Mouse (Mus musculus) MEL (cell line): ENCODE data around the gene Mov10.
"Not testable (repeated sequence)": the region's sequence is repeated elsewhere in the genome, so short reads cannot be mapped to it uniquely, and the experiment has no call there.

Experiments
- CHD1 ChIP-seq: IDR thresholded peaks from 2 replicates; pipeline ENCODE4 v1.6.1; 2012; ENCODE audit warnings: low read depth, mild to moderate bottlenecking, inconsistent platforms, low read length, improper control_type of control experiment
- CTCF ChIP-seq, 3 experiments: IDR thresholded peaks in 2 of 3; conservative IDR thresholded peaks in 1 of 3; 2 replicates each; pipeline ENCODE4 v1.5.1; 2011 to 2012; ENCODE audit warnings: low read length in 3 of 3, low read depth in 2 of 3, mild to moderate bottlenecking in 2 of 3, improper control_type of control experiment in 1 of 3, inconsistent platforms in 1 of 3, mixed read lengths in 1 of 3, moderate library complexity in 1 of 3; ENCODE audit not compliant: control insufficient read depth in 1 of 3, insufficient read depth in 1 of 3, poor library complexity in 1 of 3, severe bottlenecking in 1 of 3
- JUND ChIP-seq: IDR thresholded peaks from 2 replicates; pipeline ENCODE4 v1.6.1; 2011; ENCODE audit warnings: low read depth, mild to moderate bottlenecking, improper control_type of control experiment, low read length
- MAX ChIP-seq: IDR thresholded peaks from 2 replicates; pipeline ENCODE4 v1.6.1; 2011; ENCODE audit warnings: low read length, improper control_type of control experiment
- MXI1 ChIP-seq: IDR thresholded peaks from 2 replicates; pipeline ENCODE4 v1.6.1; 2011; ENCODE audit warnings: mild to moderate bottlenecking, low read depth, low read length, improper control_type of control experiment
- MYC ChIP-seq: IDR thresholded peaks from 2 replicates; pipeline ENCODE4 v1.6.1; 2011; ENCODE audit warnings: low read depth, mild to moderate bottlenecking, low read length, improper control_type of control experiment, moderate library complexity
- POLR2A ChIP-seq, 2 experiments: IDR thresholded peaks; 2 replicates each; pipeline ENCODE4 v1.6.1; 2011 to 2012; ENCODE audit warnings: low read length in 2 of 2, mild to moderate bottlenecking in 2 of 2, control low read depth in 1 of 2, improper control_type of control experiment in 1 of 2, low read depth in 1 of 2, moderate library complexity in 1 of 2; ENCODE audit not compliant: control insufficient read depth in 1 of 2, insufficient read depth in 1 of 2, poor library complexity in 1 of 2
- POLR2AphosphoS2 ChIP-seq: IDR thresholded peaks from 2 replicates; pipeline ENCODE4 v1.6.1; 2011; ENCODE audit warnings: low read length, improper control_type of control experiment
- RAD21 ChIP-seq: IDR thresholded peaks from 2 replicates; pipeline ENCODE4 v1.6.1; 2011; ENCODE audit warnings: mild to moderate bottlenecking, low read depth, low read length, improper control_type of control experiment
- RCOR1 ChIP-seq: IDR thresholded peaks from 2 replicates; pipeline ENCODE4 v1.6.1; 2012; ENCODE audit warnings: low read depth, mild to moderate bottlenecking, inconsistent platforms, low read length, improper control_type of control experiment
- TCF12 ChIP-seq: IDR thresholded peaks from 2 replicates; pipeline ENCODE4 v1.6.1; 2014; ENCODE audit warnings: low read depth, mild to moderate bottlenecking, inconsistent platforms, low read length, improper control_type of control experiment, moderate library complexity
- UBTF ChIP-seq: IDR thresholded peaks from 2 replicates; pipeline ENCODE4 v1.6.1; 2012; ENCODE audit warnings: low read depth, mild to moderate bottlenecking, inconsistent platforms, low read length, improper control_type of control experiment, moderate library complexity, borderline replicate concordance; ENCODE audit not compliant: insufficient read depth
- USF2 ChIP-seq, 2 experiments: IDR thresholded peaks; 2 replicates each; pipeline ENCODE4 v1.6.1; 2011 to 2012; ENCODE audit warnings: improper control_type of control experiment in 2 of 2, low read length in 2 of 2, borderline replicate concordance in 1 of 2, inconsistent platforms in 1 of 2, low read depth in 1 of 2, mild to moderate bottlenecking in 1 of 2; ENCODE audit not compliant: insufficient read depth in 1 of 2
- ZMIZ1 ChIP-seq: IDR thresholded peaks from 2 replicates; pipeline ENCODE4 v1.6.1; 2012; ENCODE audit warnings: low read depth, mild to moderate bottlenecking, inconsistent platforms, low read length, improper control_type of control experiment, moderate library complexity

GRCm38 (mm10) chr3:104762103-104762863 is 56.1 kb downstream of the Mov10 start:
- not testable (repeated sequence) for TF ChIP-seq CTCF (IDR thresholded peaks at IDR 0.05 in 2 of 3, conservative IDR thresholded peaks at IDR 0.05 in 1 of 3; ENCODE audit: control insufficient read depth in 1 of 3, insufficient read depth in 1 of 3, low read depth in 2 of 3, low read length in 3 of 3, poor library complexity in 1 of 3, severe bottlenecking in 1 of 3); POLR2AphosphoS2; POLR2A (IDR thresholded peaks at IDR 0.05; ENCODE audit: control insufficient read depth in 1 of 2, insufficient read depth in 1 of 2, low read depth in 1 of 2, low read length in 2 of 2, poor library complexity in 1 of 2); MXI1; TCF12; USF2 (IDR thresholded peaks at IDR 0.05; ENCODE audit: borderline replicate concordance in 1 of 2, insufficient read depth in 1 of 2, low read depth in 1 of 2, low read length in 2 of 2); ZMIZ1; MAX; MYC; CHD1; RCOR1; JUND; UBTF; RAD21
